Mouse (Mus musculus) embryo, embryonic 11 days (tissue): Measurements from ENCODE around the gene Gm15557.

ENCODE experiments used
- DNase-seq: peaks from one replicate; pipeline ENCODE4 v3.0.0-alpha.2; 2015

Gene Gm15557

GRCm38 (mm10) chr2:155952006-155952405 lies 11.5 kb downstream of the Gm15557 start:
- peak; percentile 69 for DNase-seq

GRCm38 (mm10) chr2:155956134-155957059 lies 15.9 kb downstream of the Gm15557 start, which contains the start of gene Cep250:
Gene Cep250, plus strand, starts transcription at chr2:155956458.
- DNase-seq: peak; percentile 96

- no peak for DNase-seq
These were observed 19.5 kb downstream of the Gm15557 start for GRCm38 (mm10) chr2:155959981-155960380.

GRCm38 (mm10) chr2:155961862-155962261 lies 21.3 kb downstream of the Gm15557 start:
- peak; percentile 12 for DNase-seq

GRCm38 (mm10) chr2:155962991-155963390 lies 22.5 kb downstream of the Gm15557 start:
- DNase-seq: peak; percentile 47

- DNase-seq: no peak
These were observed 32.8 kb downstream of the Gm15557 start for GRCm38 (mm10) chr2:155973348-155973747.

GRCm38 (mm10) chr2:155974087-155974731 lies 33.7 kb downstream of the Gm15557 start:
- DNase-seq: no peak

GRCm38 (mm10) chr2:155979328-155979991 lies 38.9 kb downstream of the Gm15557 start:
- no peak for DNase-seq

- no peak for DNase-seq
These were observed 45.2 kb downstream of the Gm15557 start for GRCm38 (mm10) chr2:155985776-155986175.

GRCm38 (mm10) chr2:155987131-155987530 lies 46.6 kb downstream of the Gm15557 start:
- no peak for DNase-seq

- DNase-seq: peak; percentile 3
These were observed 48.6 kb downstream of the Gm15557 start for GRCm38 (mm10) chr2:155989085-155989484.

GRCm38 (mm10) chr2:155991151-155991550 lies 50.6 kb downstream of the Gm15557 start:
- DNase-seq: no peak

- DNase-seq: peak; percentile 5
These were observed 51.4 kb downstream of the Gm15557 start for GRCm38 (mm10) chr2:155991863-155992321.
